Mouse (Mus musculus) lung, adult 2 months (tissue): Measurements from ENCODE around the gene Lgals3. TPM values are rescaled to one million over a fixed set of nuclear protein-coding genes. Genes with fewer than 3 reads are reported as not detected.

Experiments used
- DNase-seq: peaks from one replicate; pipeline ENCODE4 v3.0.0; 2022
- H3K4me1 ChIP-seq: fragments of 200-500 bp; 2 replicates; pipeline ENCODE4 v1.6.1; 2011; ENCODE audit warnings: low read length; ENCODE audit not compliant: control insufficient read depth, insufficient read depth
- H3K4me3 ChIP-seq: fragments of 200-500 bp; replicated peaks from 2 replicates; pipeline ENCODE3; 2011; ENCODE audit warnings: low read depth, mild to moderate bottlenecking, control low read depth, low read length; ENCODE audit errors: extremely low read depth
- CTCF ChIP-seq: fragments of 200-500 bp; IDR thresholded peaks from 2 replicates; pipeline ENCODE4 v1.5.1; 2011; ENCODE audit warnings: mild to moderate bottlenecking, low read length, control low read depth; ENCODE audit not compliant: insufficient read depth
- POLR2A ChIP-seq: fragments of 200-500 bp; IDR thresholded peaks from 2 replicates; pipeline ENCODE4 v1.6.1; 2011; ENCODE audit warnings: low read depth, mild to moderate bottlenecking, control low read depth, low read length, borderline replicate concordance; ENCODE audit errors: extremely low read depth
- WGBS: fragments of 180-500 bp; shearing (Covaris S2); methylation state at CpG from one replicate; pipeline ENCODE4 v1.1.7; 2018; 5-methylcytosine and 5-hydroxymethylcytosine counted together
- polyA plus RNA-seq: library from polyadenylated mRNA; depleted of rRNA; stranded (reverse); fragments of >200 nt; gene quantifications from 2 replicates; pipeline ENCODE4 v1.2.3, GENCODE M21; 2012

The Lgals3 gene
- polyA plus RNA-seq, 1 experiment: 279 TPM

GRCm38 (mm10) chr14:47393354-47394094, 26.0 kb downstream of the Lgals3 start:
- H3K4me1 ChIP-seq: no peaks in the 10 kb centered on the region
- 93% methylated on average over 10 of the region's 10 CpGs for WGBS
- TF ChIP-seq CTCF (no peak), POLR2A (no peak)
- no peak overlapping the region for H3K4me3 ChIP-seq
- no peak for DNase-seq

GRCm38 (mm10) chr14:47395007-47395406, 27.5 kb downstream of the Lgals3 start:
- DNase-seq: no peak
- no peak overlapping the region for H3K4me3 ChIP-seq
- no peaks in the 10 kb centered on the region for H3K4me1 ChIP-seq
- 94% methylated on average over 6 of the region's 6 CpGs for WGBS
- TF ChIP-seq POLR2A (no peak), CTCF (no peak)

- H3K4me1 ChIP-seq: no peaks in the 10 kb centered on the region
- DNase-seq: no peak
- no peak for TF ChIP-seq CTCF
- TF ChIP-seq POLR2A: no peak
- H3K4me3 ChIP-seq: no peak overlapping the region
- WGBS: 75% methylated on average over 15 of the region's 15 CpGs
Measured at GRCm38 (mm10) chr14:47395462-47396026, 28.0 kb downstream of the Lgals3 start.

GRCm38 (mm10) chr14:47396165-47396652, 28.7 kb downstream of the Lgals3 start:
- WGBS: 62% methylated on average over 5 of the region's 5 CpGs
- Histone ChIP-seq H3K4me1 (no peaks in the 10 kb centered on the region), H3K4me3 (no peak overlapping the region)
- no peak for DNase-seq
- TF ChIP-seq POLR2A (no peak), CTCF (peak; percentile 48)

DNA sequence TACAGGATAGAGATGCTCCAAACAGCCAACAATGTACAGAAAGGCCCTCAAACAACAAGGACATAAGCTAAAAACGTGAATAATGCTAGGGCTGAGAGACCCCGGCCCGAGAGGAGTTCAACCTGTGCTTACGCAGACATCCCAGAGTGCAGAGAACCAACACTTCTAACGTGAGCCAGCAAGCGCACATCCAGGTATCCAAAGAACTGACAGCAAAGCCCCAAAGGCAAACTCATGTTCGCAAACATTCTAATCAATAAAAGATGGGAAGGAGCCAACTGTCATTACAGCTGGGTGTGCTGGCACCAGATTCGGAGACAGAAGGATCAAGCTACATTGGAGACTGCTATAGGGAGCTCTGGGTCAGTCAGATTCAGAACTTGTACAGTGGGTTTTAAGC, 35.2 kb downstream of the Lgals3 start:
- 93% methylated on average over 8 of the region's 8 CpGs for WGBS
- no peak overlapping the region for H3K4me3 ChIP-seq
- TF ChIP-seq CTCF: no peak
- TF ChIP-seq POLR2A: no peak
- no peaks in the 10 kb centered on the region for H3K4me1 ChIP-seq
- DNase-seq: no peak

GRCm38 (mm10) chr14:47406000-47406399, 38.4 kb downstream of the Lgals3 start:
- no peak for DNase-seq
- no peaks in the 10 kb centered on the region for H3K4me1 ChIP-seq
- no peak overlapping the region for H3K4me3 ChIP-seq
- WGBS: 80% methylated on average over 9 of the region's 9 CpGs
- no peak for TF ChIP-seq POLR2A
- TF ChIP-seq CTCF: no peak

- H3K4me1 ChIP-seq: no peaks in the 10 kb centered on the region
- DNase-seq: no peak
- no peak overlapping the region for H3K4me3 ChIP-seq
- WGBS: 25% methylated on average over 3 of the region's 3 CpGs
- no peak for TF ChIP-seq CTCF
- TF ChIP-seq POLR2A: no peak
Measured at GRCm38 (mm10) chr14:47417346-47417745, 49.8 kb downstream of the Lgals3 start.

- under 1% methylated on average over 36 of the region's 36 CpGs for WGBS
- TF ChIP-seq CTCF: no peak
- no peak for TF ChIP-seq POLR2A
- no peaks in the 10 kb centered on the region for H3K4me1 ChIP-seq
- peak within 1 kb of the TSS; percentile 61 for H3K4me3 ChIP-seq
- peak; percentile 90 for DNase-seq
Measured at GRCm38 (mm10) chr14:47417775-47418665, 50.5 kb downstream of the Lgals3 start, which contains the start of gene Dlgap5. Dlgap5 (minus strand) TSS chr14:47418407.

GRCm38 (mm10) chr14:47418666-47418991, 51.1 kb downstream of the Lgals3 start:
- no peak for DNase-seq
- Histone ChIP-seq H3K4me1 (no peaks in the 10 kb centered on the region), H3K4me3 (no peak overlapping the region)
- TF ChIP-seq CTCF (no peak), POLR2A (no peak)
- 30% methylated on average over 5 of the region's 5 CpGs for WGBS
